Comparison of ENCODE assay signal across 9 mouse cellular contexts in the genomic region with DNA sequence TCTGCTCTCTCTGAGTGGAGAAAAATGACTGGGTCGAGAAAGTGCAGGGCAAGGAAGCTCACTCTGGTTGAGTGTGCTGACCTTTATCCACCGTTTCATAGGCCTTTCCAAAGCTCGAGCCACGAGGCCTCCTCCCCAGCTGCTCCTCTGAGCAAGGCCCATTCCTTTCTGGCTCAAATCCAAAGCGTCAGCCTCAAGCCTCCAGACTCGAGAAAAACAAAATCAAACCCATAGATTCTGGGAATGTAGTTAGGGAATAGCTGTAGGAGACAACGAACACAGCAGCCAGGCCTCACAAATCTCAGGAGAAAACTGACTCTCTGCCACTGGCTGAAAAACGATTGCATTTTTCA. TPM values are rescaled to one million over a fixed set of nuclear protein-coding genes. Genes with fewer than 3 reads are reported as not detected.
A peak's percentile ranks its signal among the peaks of the same experiment; 100 is the strongest.
DNase-seq lines count a peak whose midpoint lies in the region; ATAC-seq lines count a peak whose summit lies in the region.
"Had no signal": no experiment of that assay in that cellular context is flagged by ENCODE, and none has a peak within 500 bp of the region (broad histone marks: within the 10 kb centered on the region; RNA-seq: fewer than 3 reads in every experiment).

No protein-coding gene starts in this region.

- H3K4me2 ChIP-seq in embryonic facial prominence, embryonic 13.5 days: no peak overlapping the region

- H3K27ac ChIP-seq in heart, embryonic 10.5 days: no peak overlapping the region
- H3K27ac ChIP-seq in embryonic facial prominence, embryonic 13.5 days: peak overlapping the region; percentile 73

- H3K9me3 ChIP-seq in heart, embryonic 10.5 days: no peaks in the 10 kb centered on the region
- H3K9me3 ChIP-seq in embryonic facial prominence, embryonic 13.5 days: no peaks in the 10 kb centered on the region

- intact Hi-C loops in left cerebral cortex, postnatal 36 days (cut with DNase I): no loop called here

- no peak overlapping the region for H3K4me3 ChIP-seq in heart, embryonic 10.5 days
- no peak overlapping the region for H3K4me3 ChIP-seq in embryonic facial prominence, embryonic 13.5 days

- WGBS in heart, embryonic 10.5 days: 52% methylated on average over 8 of the region's 8 CpGs
- 26% methylated on average over 8 of the region's 8 CpGs for WGBS in embryonic facial prominence, embryonic 13.5 days

- no peak for ATAC-seq in embryonic facial prominence, embryonic 13.5 days (ENCODE audit: insufficient number of reproducible peaks, insufficient read depth, low FRiP score, low TSS enrichment, low read depth)

- peaks cover 34% of the 10 kb centered on the region for H3K4me1 ChIP-seq in heart, embryonic 10.5 days
- peaks cover 40% of the 10 kb centered on the region for H3K4me1 ChIP-seq in embryonic facial prominence, embryonic 13.5 days

- DNase-seq in heart, adult 9 months (ENCODE audit: low spot score in 2 of 2): peak; percentile 19 to 23
- DNase-seq in heart, embryonic 10.5 days (ENCODE audit: low spot score): no peak
- peak; percentile 33 for DNase-seq in heart, postnatal 4 days
- DNase-seq in lung, postnatal 14 days: peak; percentile 23
- DNase-seq in right cerebral cortex, postnatal 25 days: no peak
- DNase-seq in layer of hippocampus, adult 11-12 months (ENCODE audit: low spot score): no peak
- no peak for DNase-seq in left cerebral cortex, postnatal 36 days (ENCODE audit: low spot score in 2 of 2)
- DNase-seq: cerebellum, adult 9-10 months had no signal

- H3K27me3 ChIP-seq in heart, embryonic 10.5 days (ENCODE audit: insufficient read depth, poor library complexity, severe bottlenecking): no peaks in the 10 kb centered on the region
- no peaks in the 10 kb centered on the region for H3K27me3 ChIP-seq in embryonic facial prominence, embryonic 13.5 days

- no peak overlapping the region for H3K9ac ChIP-seq in embryonic facial prominence, embryonic 13.5 days

- peaks cover 20% of the 10 kb centered on the region for H3K36me3 ChIP-seq in heart, embryonic 10.5 days
- peaks cover 19% of the 10 kb centered on the region for H3K36me3 ChIP-seq in embryonic facial prominence, embryonic 13.5 days

RNA-seq across cellular contexts. Expression of gene Dgki, which starts 26.6 kb away (rescaled TPM):
- 0.68 and 0.85 TPM in 2 replicates for polyA plus RNA-seq in heart, embryonic 10.5 days (2016; fragmentation: Nextera tagmentation; extraction: Ambion mirVana)
- polyA plus RNA-seq in embryonic facial prominence, embryonic 13.5 days (2015; fragmentation: Nextera tagmentation; extraction: Ambion mirVana): 0.84 and 1.1 TPM in 2 replicates
- total RNA-seq in heart, postnatal 4 days (2021): under 1 TPM; 0.67 to 0.70 TPM
- total RNA-seq in left cerebral cortex, postnatal 36 days (2021): 10 to 100 TPM; 80.5 to 92.6 TPM

Comparison
In these comparisons a context has a peak if more than half of its experiments do, and no peak if none do; other contexts are left out.
1. DNase-seq: peak in heart, adult 9 months (2 of 2), heart, postnatal 4 days (single experiment) and lung, postnatal 14 days (single experiment); none in heart, embryonic 10.5 days (single experiment), right cerebral cortex, postnatal 25 days (single experiment), layer of hippocampus, adult 11-12 months (single experiment) and left cerebral cortex, postnatal 36 days (0 of 2).
2. RNA of gene Dgki, which starts 26.6 kb away (total RNA-seq): 80.5 to 92.6 TPM in left cerebral cortex, postnatal 36 days; 0.67 to 0.70 TPM in heart, postnatal 4 days; every median in the first group is over 10 times any median in the second.